Mouse (Mus musculus) C2C12 (cell line): ENCODE results near the gene Chd1. TPM values are rescaled to one million over a fixed set of nuclear protein-coding genes. Genes with fewer than 3 reads are reported as not detected.

Experiments used
- H3K27me3 ChIP-seq: one replicate; pipeline ENCODE4 v1.6.1; 2011; ENCODE audit not compliant: control insufficient read depth, insufficient read depth, insufficient read length
- H3K36me3 ChIP-seq: one replicate; pipeline ENCODE4 v1.6.1; 2011; ENCODE audit not compliant: control insufficient read depth, insufficient read depth
- H3K4me3 ChIP-seq: one replicate; pipeline ENCODE4 v1.5.1; 2011; ENCODE audit warnings: mild to moderate bottlenecking, control low read depth; ENCODE audit not compliant: poor library complexity, insufficient read depth, severe bottlenecking
- H3K79me2 ChIP-seq: one replicate; pipeline ENCODE4 v1.6.1; 2011; ENCODE audit not compliant: control insufficient read depth, insufficient read depth
- H3K79me3 ChIP-seq: one replicate; pipeline ENCODE4 v1.6.1; 2011; ENCODE audit warnings: low read depth, control low read depth
- H3ac ChIP-seq: one replicate; pipeline ENCODE3; 2011; ENCODE audit warnings: low read depth; ENCODE audit not compliant: control insufficient read depth, insufficient read length
- CEBPB ChIP-seq: IDR thresholded peaks from one replicate; pipeline ENCODE4 v1.6.1; 2011; ENCODE audit warnings: low read depth, mild to moderate bottlenecking, control low read depth, moderate library complexity
- CTCF ChIP-seq: IDR thresholded peaks from one replicate; pipeline ENCODE4 v1.5.1; 2011; ENCODE audit not compliant: control insufficient read depth, insufficient read depth, insufficient read length
- FOSL1 ChIP-seq: IDR thresholded peaks from one replicate; pipeline ENCODE4 v1.8.0; 2011; ENCODE audit warnings: mild to moderate bottlenecking, low read length; ENCODE audit not compliant: poor library complexity, insufficient read depth, severe bottlenecking
- MAX ChIP-seq: IDR thresholded peaks from one replicate; pipeline ENCODE4 v1.6.1; 2011; ENCODE audit warnings: mild to moderate bottlenecking, control low read depth
- MYOD1 ChIP-seq: IDR thresholded peaks from one replicate; pipeline ENCODE4 v1.6.1; 2011; ENCODE audit warnings: low read depth; ENCODE audit not compliant: control insufficient read depth, insufficient read length
- MYOG ChIP-seq: IDR thresholded peaks from one replicate; pipeline ENCODE4 v1.6.1; 2011; ENCODE audit not compliant: control insufficient read depth, insufficient read length; ENCODE audit errors: extremely low read depth
- USF1 ChIP-seq: IDR thresholded peaks from one replicate; pipeline ENCODE4 v1.6.1; 2011; ENCODE audit warnings: low read depth, mild to moderate bottlenecking, control low read depth, moderate library complexity
- polyA plus RNA-seq: library from polyadenylated mRNA; unstranded; fragments of >200 nt; fragmentation: generic; extraction: Trizol; gene quantifications from one replicate; pipeline ENCODE4 v1.2.1, GENCODE M21; 2012; ENCODE audit warnings: missing spikeins

Chd1 gene
- polyA plus RNA-seq, 1 experiment: 6.9 TPM

DNA sequence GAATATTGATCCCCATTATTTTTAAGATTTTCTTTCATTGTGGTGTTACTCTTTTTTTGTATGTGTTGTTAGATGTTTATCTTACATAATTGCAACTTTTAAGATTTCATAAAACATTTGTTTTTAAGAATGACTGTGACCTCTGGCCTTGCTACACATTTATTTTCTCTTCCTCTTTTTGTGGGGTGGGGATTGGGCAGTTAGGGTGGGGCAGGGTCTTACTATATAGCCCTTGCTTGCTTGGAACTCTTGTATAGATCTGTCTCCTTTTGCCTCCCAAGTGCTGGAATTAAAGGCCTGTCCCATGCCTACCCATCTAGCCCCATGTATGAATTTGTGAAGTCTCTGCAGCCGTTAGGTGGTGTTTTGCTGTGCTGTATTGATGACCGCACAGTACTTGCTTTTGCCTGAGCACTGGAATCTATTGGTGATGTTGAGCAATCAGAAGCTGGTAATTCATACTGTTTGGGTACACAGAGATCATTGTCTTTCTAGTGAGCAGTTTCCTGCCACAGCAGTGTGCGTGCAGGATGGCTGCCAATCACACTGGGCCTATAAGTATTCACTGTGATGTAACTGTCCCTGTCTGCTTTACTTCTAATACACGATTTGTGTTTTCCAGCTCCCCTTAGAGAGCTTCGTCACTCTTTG, 69.9 kb downstream of the Chd1 start:
- H3K4me3 ChIP-seq: no peak overlapping the region
- H3ac ChIP-seq: no peak overlapping the region
- no peaks in the 10 kb centered on the region for H3K79me3 ChIP-seq
- no peaks in the 10 kb centered on the region for H3K27me3 ChIP-seq
- no peak for TF ChIP-seq MAX
- no peak for TF ChIP-seq FOSL1
- TF ChIP-seq MYOG: no peak
- TF ChIP-seq USF1: no peak
- TF ChIP-seq MYOD1: no peak
- TF ChIP-seq CEBPB: no peak
- no peak for TF ChIP-seq CTCF
- peaks cover 23% of the 10 kb centered on the region for H3K36me3 ChIP-seq
- no peaks in the 10 kb centered on the region for H3K79me2 ChIP-seq

GRCm38 (mm10) chr17:15776349-15776748, 71.6 kb downstream of the Chd1 start:
- Histone ChIP-seq H3K36me3 (peaks cover 7% of the 10 kb centered on the region), H3K27me3 (no peaks in the 10 kb centered on the region)

GRCm38 (mm10) chr17:15777979-15778378, 73.2 kb downstream of the Chd1 start:
- Histone ChIP-seq H3K79me3 (no peaks in the 10 kb centered on the region), H3K36me3 (no peaks in the 10 kb centered on the region), H3K79me2 (no peaks in the 10 kb centered on the region), H3K27me3 (no peaks in the 10 kb centered on the region), H3K4me3 (no peak overlapping the region), H3ac (no peak overlapping the region)
- TF ChIP-seq FOSL1: no peak
- TF ChIP-seq CEBPB: no peak
- TF ChIP-seq MAX: no peak
- TF ChIP-seq MYOG: no peak
- no peak for TF ChIP-seq USF1
- TF ChIP-seq MYOD1: no peak
- TF ChIP-seq CTCF: no peak

More at GRCm38 (mm10) chr17:15776349-15776748, 71.6 kb downstream of the Chd1 start:
- no peaks in the 10 kb centered on the region for H3K79me3 ChIP-seq
- no peak overlapping the region for H3K4me3 ChIP-seq
- no peak for TF ChIP-seq CTCF
- TF ChIP-seq MYOG: no peak
- no peaks in the 10 kb centered on the region for H3K79me2 ChIP-seq
- no peak overlapping the region for H3ac ChIP-seq

GRCm38 (mm10) chr17:15787036-15787435, 82.3 kb downstream of the Chd1 start:
- no peaks in the 10 kb centered on the region for H3K79me3 ChIP-seq
- H3K27me3 ChIP-seq: no peaks in the 10 kb centered on the region
- no peak overlapping the region for H3K4me3 ChIP-seq
- TF ChIP-seq CEBPB (no peak), MAX (no peak), USF1 (no peak), CTCF (no peak), MYOG (no peak), FOSL1 (no peak), MYOD1 (no peak)
- no peaks in the 10 kb centered on the region for H3K79me2 ChIP-seq
- no peaks in the 10 kb centered on the region for H3K36me3 ChIP-seq
- no peak overlapping the region for H3ac ChIP-seq

DNA sequence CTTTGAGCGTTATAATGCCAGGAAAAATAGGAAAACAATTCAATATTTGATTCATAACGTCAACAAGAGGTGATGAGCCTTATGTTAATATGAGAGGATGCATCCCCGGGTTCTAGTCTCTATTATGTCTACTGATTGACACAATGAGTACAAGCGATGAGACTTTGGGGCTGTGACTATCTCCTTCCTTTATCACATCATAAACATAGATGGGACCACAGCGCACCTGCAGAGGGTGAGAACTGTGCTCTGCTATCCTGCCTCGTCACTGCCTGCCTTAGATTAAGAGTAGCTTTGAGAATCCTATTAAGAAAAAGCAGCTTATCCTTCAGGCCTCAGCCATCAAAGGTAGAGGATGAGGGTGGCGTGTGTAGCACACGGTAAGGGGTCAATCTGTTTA, 85.9 kb downstream of the Chd1 start:
- Histone ChIP-seq H3K79me2 (no peaks in the 10 kb centered on the region), H3K36me3 (no peaks in the 10 kb centered on the region), H3K27me3 (no peaks in the 10 kb centered on the region), H3K79me3 (no peaks in the 10 kb centered on the region), H3ac (no peak overlapping the region), H3K4me3 (no peak overlapping the region)
- TF ChIP-seq MAX: no peak
- no peak for TF ChIP-seq FOSL1
- no peak for TF ChIP-seq CEBPB
- TF ChIP-seq USF1: no peak
- no peak for TF ChIP-seq MYOD1

GRCm38 (mm10) chr17:15799195-15799793, 94.5 kb downstream of the Chd1 start:
- no peaks in the 10 kb centered on the region for H3K79me3 ChIP-seq
- no peak overlapping the region for H3ac ChIP-seq
- H3K4me3 ChIP-seq: no peak overlapping the region
- H3K27me3 ChIP-seq: no peaks in the 10 kb centered on the region
- TF ChIP-seq MYOG (no peak), USF1 (no peak), CTCF (no peak), MYOD1 (no peak), MAX (no peak), FOSL1 (no peak), CEBPB (no peak)
- H3K36me3 ChIP-seq: no peaks in the 10 kb centered on the region
- H3K79me2 ChIP-seq: no peaks in the 10 kb centered on the region
